Mouse (Mus musculus): ENCODE results near the gene Daam1.

DNA sequence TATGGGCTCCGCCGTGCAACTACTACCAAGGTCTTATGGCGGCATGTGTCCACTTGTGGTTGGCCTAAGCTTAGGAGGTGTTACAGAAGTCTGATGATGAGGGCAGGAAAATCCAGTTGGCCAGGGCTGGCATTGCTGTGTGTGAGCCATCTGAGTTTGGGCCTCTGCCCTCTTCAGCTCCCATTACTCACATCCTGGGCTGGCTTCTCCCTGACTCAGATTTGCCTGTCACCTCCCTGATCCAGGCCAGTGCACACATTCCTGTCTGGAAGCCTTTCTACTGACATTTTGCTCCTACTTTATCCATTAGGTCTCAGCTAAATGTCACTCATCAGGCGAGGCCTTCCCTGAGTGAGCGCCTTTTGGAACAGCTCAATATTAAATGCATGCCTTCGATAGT is 57.5 kb downstream of the Daam1 start:
- TF ChIP-seq CTCF (IDR thresholded peaks at IDR 0.05; ENCODE audit: extremely low read depth, insufficient read depth, insufficient read length, insufficient replicate concordance): no peak
- no peak for TF ChIP-seq POLR2A (IDR thresholded peaks at IDR 0.05; ENCODE audit: low read depth, low read length)

All from spleen, adult 2 months (tissue).